Mouse (Mus musculus): ENCODE results near the gene Ap1ar. TPM values are rescaled to one million over a fixed set of nuclear protein-coding genes. Genes with fewer than 3 reads are reported as not detected.

The Ap1ar gene
- polyA plus RNA-seq, 1 experiment from 2014 or later, result 42.2 TPM

DNA sequence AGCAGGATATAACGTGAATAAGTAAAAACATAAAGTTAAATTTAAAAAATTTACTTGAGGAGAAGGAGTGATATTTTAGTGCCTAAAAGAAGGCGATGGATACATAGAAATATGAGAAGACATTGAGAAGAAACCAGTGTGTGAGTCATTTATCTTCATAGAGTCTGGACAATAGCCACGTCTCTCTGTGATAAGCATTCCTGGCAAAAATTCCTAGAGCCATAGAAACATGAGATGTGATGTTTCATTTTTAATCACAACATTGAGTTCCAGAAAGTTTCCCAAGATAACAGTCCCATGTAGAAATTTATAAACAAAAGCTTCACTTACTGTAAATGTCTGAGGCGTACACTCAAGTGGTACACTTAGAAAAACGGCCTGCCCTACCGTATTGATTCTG, 54.4 kb downstream of the Ap1ar start:
- WGBS, result 68% methylated on average over 6 of the region's 6 CpGs
- no peak for ATAC-seq (ENCODE audit: insufficient read depth, low FRiP score)
- H3K27me3 ChIP-seq (ENCODE audit: control insufficient read depth, insufficient read depth, low read length), result no peaks in the 10 kb centered on the region

DNA sequence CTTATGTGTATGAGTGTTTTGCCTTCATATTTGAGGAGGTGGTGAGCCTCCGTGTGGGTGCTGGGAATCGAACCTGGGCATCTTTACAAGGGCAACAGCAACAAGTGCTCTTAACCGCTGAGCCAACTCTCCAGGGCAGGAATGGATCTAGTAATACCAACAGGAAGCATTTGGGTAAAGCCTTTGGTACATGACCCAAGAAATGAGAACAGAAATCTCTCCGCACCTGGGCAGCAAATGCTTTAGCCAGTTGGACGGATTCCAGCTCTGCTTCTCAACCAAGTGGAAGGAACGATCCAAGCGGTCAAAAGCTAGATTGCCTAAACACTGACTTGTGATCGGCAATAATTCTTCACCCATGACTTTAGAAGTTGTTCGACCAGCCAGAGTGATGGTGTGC, 56.4 kb downstream of the Ap1ar start:
- 87% methylated on average over 9 of the region's 9 CpGs for WGBS
- ATAC-seq (ENCODE audit: insufficient read depth, low FRiP score), result no peak
- Histone ChIP-seq H3K9ac (ENCODE audit: low read length) (no peak overlapping the region), H3K4me1 (ENCODE audit: control insufficient read depth, insufficient read depth, low read length) (no peaks in the 10 kb centered on the region), H3K4me2 (ENCODE audit: low read depth, low read length) (no peak overlapping the region), H3K27me3 (ENCODE audit: control insufficient read depth, insufficient read depth, low read length) (no peaks in the 10 kb centered on the region), H3K9me3 (replicated peaks; ENCODE audit: control insufficient read depth, low read length) (no peaks in the 10 kb centered on the region), H3K36me3 (ENCODE audit: control insufficient read depth, insufficient read depth, low read length) (no peaks in the 10 kb centered on the region), H3K4me3 (replicated peaks; ENCODE audit: low read length) (no peak overlapping the region), H3K27ac (ENCODE audit: low read length) (no peak overlapping the region)

More for the DNA sequence above, 54.4 kb downstream of the Ap1ar start:
- no peaks in the 10 kb centered on the region for H3K4me1 ChIP-seq (ENCODE audit: control insufficient read depth, insufficient read depth, low read length)
- no peak overlapping the region for H3K4me3 ChIP-seq (replicated peaks; ENCODE audit: low read length)
- H3K9me3 ChIP-seq (replicated peaks; ENCODE audit: control insufficient read depth, low read length), result no peaks in the 10 kb centered on the region
- H3K4me2 ChIP-seq (ENCODE audit: low read depth, low read length), result no peak overlapping the region
- H3K9ac ChIP-seq (ENCODE audit: low read length), result no peak overlapping the region
- no peaks in the 10 kb centered on the region for H3K36me3 ChIP-seq (ENCODE audit: control insufficient read depth, insufficient read depth, low read length)
- H3K27ac ChIP-seq (ENCODE audit: low read length), result no peak overlapping the region

DNA sequence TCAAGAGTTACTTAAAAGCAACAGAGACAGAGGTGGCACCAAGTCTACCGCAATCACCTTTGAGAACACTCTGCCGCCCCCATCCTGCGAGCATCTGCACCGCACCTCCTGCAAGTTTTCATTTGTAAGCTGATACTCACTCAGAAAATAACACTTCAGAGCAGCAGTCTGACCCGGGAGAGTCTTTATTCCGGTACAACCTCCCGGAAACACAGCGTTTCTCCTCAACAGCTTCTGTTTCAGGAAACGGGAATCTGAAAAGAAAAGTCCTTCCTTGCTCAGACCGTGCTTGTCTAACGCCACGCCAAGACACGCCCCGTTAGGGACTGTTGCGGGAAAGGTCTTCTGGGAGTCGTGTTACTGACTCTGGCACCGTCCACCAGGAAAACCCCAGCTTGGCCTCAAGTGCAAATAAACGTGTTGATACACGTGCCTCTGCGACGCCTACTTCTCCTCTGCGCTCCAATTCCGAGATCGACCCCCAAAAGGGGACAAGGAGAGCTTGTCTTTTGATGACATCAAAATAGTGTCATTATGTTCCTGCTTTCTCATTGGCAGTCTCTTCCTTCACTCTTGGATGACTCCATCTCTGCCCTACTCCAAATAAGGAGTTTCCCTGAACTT, 57.2 kb downstream of the Ap1ar start, which contains the start of gene Alpk1:
Gene Alpk1, minus strand, starts transcription at position 507 of the 624 bp plus-strand sequence.
- peak; percentile 90 for ATAC-seq (ENCODE audit: insufficient read depth, low FRiP score)
- Histone ChIP-seq H3K4me1 (ENCODE audit: control insufficient read depth, insufficient read depth, low read length) (no peaks in the 10 kb centered on the region), H3K36me3 (ENCODE audit: control insufficient read depth, insufficient read depth, low read length) (no peaks in the 10 kb centered on the region), H3K4me3 (replicated peaks; ENCODE audit: low read length) (peak within 1 kb of the TSS; percentile 64), H3K27me3 (ENCODE audit: control insufficient read depth, insufficient read depth, low read length) (no peaks in the 10 kb centered on the region), H3K4me2 (ENCODE audit: low read depth, low read length) (peak within 1 kb of the TSS; percentile 74), H3K27ac (ENCODE audit: low read length) (peak within 1 kb of the TSS; percentile 85), H3K9me3 (replicated peaks; ENCODE audit: control insufficient read depth, low read length) (no peaks in the 10 kb centered on the region), H3K9ac (ENCODE audit: low read length) (peak within 1 kb of the TSS; percentile 70)
- WGBS, result under 1% methylated on average over 24 of the region's 24 CpGs

DNA sequence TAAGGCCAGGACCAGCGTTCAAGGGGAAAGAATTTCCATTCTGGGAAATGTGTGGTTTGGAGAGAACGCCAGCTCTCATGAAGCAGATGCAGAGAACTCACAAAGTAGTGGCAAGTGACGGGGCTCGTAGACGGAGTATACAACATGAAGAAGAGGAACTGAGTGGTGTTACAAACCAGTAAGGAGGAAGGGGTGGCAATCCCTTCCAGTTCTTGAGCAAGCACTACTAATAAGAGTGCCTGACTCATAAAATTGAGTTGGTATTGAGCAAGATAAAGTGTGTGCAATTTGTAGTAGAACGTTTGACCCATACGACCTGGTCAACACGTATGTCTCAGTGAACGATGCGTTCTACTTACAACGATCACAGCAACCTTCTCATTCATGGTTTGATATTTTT, 68.2 kb downstream of the Ap1ar start:
- H3K9me3 ChIP-seq (replicated peaks; ENCODE audit: control insufficient read depth, low read length), result no peaks in the 10 kb centered on the region
- no peaks in the 10 kb centered on the region for H3K36me3 ChIP-seq (ENCODE audit: control insufficient read depth, insufficient read depth, low read length)
- no peaks in the 10 kb centered on the region for H3K4me1 ChIP-seq (ENCODE audit: control insufficient read depth, insufficient read depth, low read length)
- H3K27ac ChIP-seq (ENCODE audit: low read length), result no peak overlapping the region
- no peak for ATAC-seq (ENCODE audit: insufficient read depth, low FRiP score)
- no peak overlapping the region for H3K9ac ChIP-seq (ENCODE audit: low read length)
- H3K4me3 ChIP-seq (replicated peaks; ENCODE audit: low read length), result no peak overlapping the region
- no peaks in the 10 kb centered on the region for H3K27me3 ChIP-seq (ENCODE audit: control insufficient read depth, insufficient read depth, low read length)
- no peak overlapping the region for H3K4me2 ChIP-seq (ENCODE audit: low read depth, low read length)
- WGBS, result 82% methylated on average over 11 of the region's 11 CpGs

DNA sequence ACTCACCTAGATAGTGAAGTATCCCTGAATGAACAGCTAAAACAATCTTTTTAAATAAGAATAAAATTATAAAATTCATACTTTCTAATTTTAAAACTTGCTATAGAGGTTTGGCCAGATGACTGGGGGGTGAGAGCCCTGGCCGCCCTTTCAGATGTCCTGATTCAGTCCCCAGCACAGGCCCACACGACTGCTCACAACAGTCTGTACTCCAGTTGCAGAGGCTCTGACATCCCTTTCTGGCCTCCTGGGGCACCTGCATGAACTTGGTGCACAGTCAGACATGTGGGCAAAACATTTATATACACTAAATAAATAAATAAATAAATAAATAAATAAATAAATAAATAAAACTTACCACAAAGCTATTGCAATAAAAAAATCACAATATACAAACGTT, 71.4 kb downstream of the Ap1ar start:
- no peaks in the 10 kb centered on the region for H3K9me3 ChIP-seq (replicated peaks; ENCODE audit: control insufficient read depth, low read length)
- no peak overlapping the region for H3K4me2 ChIP-seq (ENCODE audit: low read depth, low read length)
- no peak overlapping the region for H3K4me3 ChIP-seq (replicated peaks; ENCODE audit: low read length)
- no peak overlapping the region for H3K9ac ChIP-seq (ENCODE audit: low read length)
- WGBS, result 72% methylated on average over 3 of the region's 3 CpGs
- no peaks in the 10 kb centered on the region for H3K36me3 ChIP-seq (ENCODE audit: control insufficient read depth, insufficient read depth, low read length)
- no peak for ATAC-seq (ENCODE audit: insufficient read depth, low FRiP score)
- H3K27me3 ChIP-seq (ENCODE audit: control insufficient read depth, insufficient read depth, low read length), result no peaks in the 10 kb centered on the region
- no peaks in the 10 kb centered on the region for H3K4me1 ChIP-seq (ENCODE audit: control insufficient read depth, insufficient read depth, low read length)
- no peak overlapping the region for H3K27ac ChIP-seq (ENCODE audit: low read length)

DNA sequence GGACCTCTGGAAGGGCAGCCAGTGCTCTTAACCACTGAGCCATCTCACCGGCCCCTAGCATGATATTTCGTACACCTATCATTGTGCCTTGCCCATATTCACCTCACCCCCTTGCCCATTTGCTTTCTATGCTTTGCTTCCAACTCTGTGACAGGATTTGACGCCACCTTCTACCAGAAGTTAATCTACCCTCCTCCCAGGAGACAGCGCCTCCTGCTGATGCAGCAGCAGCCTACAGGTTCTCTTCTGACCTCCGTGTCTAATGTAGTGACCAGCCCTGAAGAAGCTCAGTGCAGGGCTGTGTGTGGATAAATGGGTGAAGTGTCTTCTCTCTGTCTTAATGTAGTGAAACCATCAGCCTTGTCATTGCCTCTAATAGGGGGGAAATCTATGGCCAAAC, 72.8 kb downstream of the Ap1ar start:
- H3K9ac ChIP-seq (ENCODE audit: low read length), result no peak overlapping the region
- H3K9me3 ChIP-seq (replicated peaks; ENCODE audit: control insufficient read depth, low read length), result no peaks in the 10 kb centered on the region
- WGBS, result 63% methylated on average over 5 of the region's 5 CpGs
- H3K36me3 ChIP-seq (ENCODE audit: control insufficient read depth, insufficient read depth, low read length), result no peaks in the 10 kb centered on the region
- no peak overlapping the region for H3K27ac ChIP-seq (ENCODE audit: low read length)
- ATAC-seq (ENCODE audit: insufficient read depth, low FRiP score), result no peak
- H3K4me3 ChIP-seq (replicated peaks; ENCODE audit: low read length), result no peak overlapping the region
- H3K27me3 ChIP-seq (ENCODE audit: control insufficient read depth, insufficient read depth, low read length), result 0 out of 2 replicates have a peak, but pooled peaks cover 3% of the 10 kb centered on the region
- H3K4me1 ChIP-seq (ENCODE audit: control insufficient read depth, insufficient read depth, low read length), result no peaks in the 10 kb centered on the region
- no peak overlapping the region for H3K4me2 ChIP-seq (ENCODE audit: low read depth, low read length)

DNA sequence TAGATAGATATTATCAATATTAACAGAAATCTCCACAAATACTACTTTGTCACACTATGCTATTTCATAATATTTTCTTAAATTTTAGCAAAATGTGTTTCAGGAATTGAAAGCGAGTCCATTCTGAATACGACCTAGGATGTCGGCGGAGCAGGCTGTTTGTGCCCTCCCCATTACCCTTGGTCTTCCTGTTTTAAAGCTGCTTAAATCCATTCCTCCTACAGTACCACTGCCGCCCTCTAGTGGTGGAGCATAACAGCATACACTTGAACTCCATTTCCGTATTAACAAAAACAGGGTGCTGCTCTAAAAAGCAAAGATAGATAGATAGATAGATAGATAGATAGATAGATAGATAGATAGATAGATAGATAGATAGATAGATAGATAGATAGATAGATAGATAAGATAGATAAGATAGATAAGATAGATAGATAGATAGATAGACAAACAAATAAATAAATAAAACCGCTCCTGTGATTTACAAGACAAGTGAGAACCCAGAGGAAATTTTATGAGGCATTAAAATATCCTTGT, 74.2 kb downstream of the Ap1ar start:
- H3K4me3 ChIP-seq (replicated peaks; ENCODE audit: low read length), result no peak overlapping the region
- H3K9me3 ChIP-seq (replicated peaks; ENCODE audit: control insufficient read depth, low read length), result no peaks in the 10 kb centered on the region
- no peaks in the 10 kb centered on the region for H3K36me3 ChIP-seq (ENCODE audit: control insufficient read depth, insufficient read depth, low read length)
- 0 out of 2 replicates have a peak, but pooled peaks cover 3% of the 10 kb centered on the region for H3K27me3 ChIP-seq (ENCODE audit: control insufficient read depth, insufficient read depth, low read length)
- H3K27ac ChIP-seq (ENCODE audit: low read length), result no peak overlapping the region
- ATAC-seq (ENCODE audit: insufficient read depth, low FRiP score), result no peak
- no peak overlapping the region for H3K9ac ChIP-seq (ENCODE audit: low read length)
- 0 out of 2 replicates have a peak overlapping the region, but pooled peaks have one; percentile 19 for H3K4me2 ChIP-seq (ENCODE audit: low read depth, low read length)
- no peaks in the 10 kb centered on the region for H3K4me1 ChIP-seq (ENCODE audit: control insufficient read depth, insufficient read depth, low read length)
- WGBS, result 20% methylated on average over 7 of the region's 7 CpGs

DNA sequence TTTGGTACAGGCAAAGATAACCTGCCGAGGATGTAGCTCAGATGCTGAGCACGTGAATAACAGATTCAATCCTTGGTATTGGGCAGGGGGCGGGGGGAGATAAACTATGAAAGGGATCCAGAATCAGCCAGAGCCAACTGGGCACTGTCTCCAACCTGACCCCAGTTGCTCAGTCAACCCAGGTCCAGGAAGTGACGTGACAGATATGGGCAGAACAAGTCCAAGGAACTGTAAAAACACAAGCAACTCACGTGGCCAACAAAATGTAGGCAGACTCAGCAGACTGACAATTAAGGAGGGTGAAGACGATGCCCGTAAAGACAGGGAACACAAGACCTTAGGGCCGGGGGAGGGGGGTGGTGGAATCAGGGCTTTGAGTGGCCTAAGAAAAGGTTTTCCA, 74.9 kb downstream of the Ap1ar start:
- Histone ChIP-seq H3K27me3 (ENCODE audit: control insufficient read depth, insufficient read depth, low read length) (0 out of 2 replicates have a peak, but pooled peaks cover 3% of the 10 kb centered on the region), H3K4me2 (ENCODE audit: low read depth, low read length) (no peak overlapping the region), H3K9me3 (replicated peaks; ENCODE audit: control insufficient read depth, low read length) (no peaks in the 10 kb centered on the region), H3K4me1 (ENCODE audit: control insufficient read depth, insufficient read depth, low read length) (no peaks in the 10 kb centered on the region), H3K36me3 (ENCODE audit: control insufficient read depth, insufficient read depth, low read length) (no peaks in the 10 kb centered on the region), H3K9ac (ENCODE audit: low read length) (no peak overlapping the region), H3K4me3 (replicated peaks; ENCODE audit: low read length) (no peak overlapping the region), H3K27ac (ENCODE audit: low read length) (no peak overlapping the region)
- no peak for ATAC-seq (ENCODE audit: insufficient read depth, low FRiP score)
- WGBS, result 69% methylated on average over 8 of the region's 8 CpGs

DNA sequence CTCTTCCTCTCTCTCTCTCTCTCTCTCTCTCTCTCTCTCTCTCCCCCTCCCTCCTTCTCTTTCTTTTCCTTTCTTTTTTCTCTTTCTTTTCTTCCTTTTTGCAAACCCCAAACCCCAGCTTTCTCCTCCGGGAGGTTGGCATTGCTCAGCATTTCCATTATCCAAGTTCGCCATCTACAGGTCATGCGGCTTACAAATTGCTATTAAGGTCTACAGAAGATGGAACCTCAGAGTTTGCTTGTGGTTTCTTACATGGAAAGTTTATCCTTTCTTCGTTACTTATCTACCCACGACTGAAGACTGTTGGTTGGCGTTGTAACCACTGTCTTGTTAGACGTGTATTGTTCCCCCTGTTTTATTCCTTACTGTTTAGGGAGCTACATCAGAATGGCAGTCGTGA, 78.1 kb downstream of the Ap1ar start:
- Histone ChIP-seq H3K27ac (ENCODE audit: low read length) (no peak overlapping the region), H3K27me3 (ENCODE audit: control insufficient read depth, insufficient read depth, low read length) (0 out of 2 replicates have a peak, but pooled peaks cover 3% of the 10 kb centered on the region), H3K4me2 (ENCODE audit: low read depth, low read length) (no peak overlapping the region), H3K4me1 (ENCODE audit: control insufficient read depth, insufficient read depth, low read length) (no peaks in the 10 kb centered on the region), H3K4me3 (replicated peaks; ENCODE audit: low read length) (no peak overlapping the region), H3K36me3 (ENCODE audit: control insufficient read depth, insufficient read depth, low read length) (no peaks in the 10 kb centered on the region), H3K9me3 (replicated peaks; ENCODE audit: control insufficient read depth, low read length) (no peaks in the 10 kb centered on the region), H3K9ac (ENCODE audit: low read length) (no peak overlapping the region)
- 19% methylated on average over 8 of the region's 8 CpGs for WGBS
- ATAC-seq (ENCODE audit: insufficient read depth, low FRiP score), result no peak
